Mouse (Mus musculus): Measurements from ENCODE around the gene Zpr1.
"Not testable (repeated sequence)": the region's sequence is repeated elsewhere in the genome, so short reads cannot be mapped to it uniquely, and the experiment has no call there.

Gene Zpr1

DNA sequence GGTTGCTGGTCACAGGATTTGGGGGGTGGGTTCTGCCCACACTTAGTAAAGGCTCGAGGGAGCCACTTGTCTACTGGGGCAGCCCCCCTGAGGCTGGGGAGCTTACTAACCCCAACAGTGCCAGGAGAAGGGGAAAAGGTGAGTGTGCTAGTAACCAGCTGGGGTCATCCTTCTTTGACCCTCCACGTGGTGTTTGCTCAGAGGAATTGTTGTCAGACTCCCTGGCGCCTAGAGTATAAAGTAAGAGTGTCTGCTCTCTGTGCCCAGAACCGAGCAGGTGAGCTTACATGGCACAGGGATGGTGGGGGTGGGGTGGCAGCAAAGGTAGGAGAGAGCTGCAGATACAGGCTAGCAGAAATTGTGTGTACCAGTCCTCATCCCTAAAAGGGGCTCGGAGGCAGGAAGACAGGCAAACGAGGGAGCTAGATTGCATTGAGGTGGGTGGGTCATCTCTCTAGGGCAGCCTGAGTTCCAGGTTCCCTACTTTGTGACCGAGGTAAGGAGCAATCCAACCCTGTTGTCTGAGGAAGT is 4.5 kb upstream of the Zpr1 start, which contains the start of gene Apoa5:
Apoa5 (plus strand) TSS at position 291 of the 531 bp plus-strand sequence.
- no peak for DNase-seq

DNA sequence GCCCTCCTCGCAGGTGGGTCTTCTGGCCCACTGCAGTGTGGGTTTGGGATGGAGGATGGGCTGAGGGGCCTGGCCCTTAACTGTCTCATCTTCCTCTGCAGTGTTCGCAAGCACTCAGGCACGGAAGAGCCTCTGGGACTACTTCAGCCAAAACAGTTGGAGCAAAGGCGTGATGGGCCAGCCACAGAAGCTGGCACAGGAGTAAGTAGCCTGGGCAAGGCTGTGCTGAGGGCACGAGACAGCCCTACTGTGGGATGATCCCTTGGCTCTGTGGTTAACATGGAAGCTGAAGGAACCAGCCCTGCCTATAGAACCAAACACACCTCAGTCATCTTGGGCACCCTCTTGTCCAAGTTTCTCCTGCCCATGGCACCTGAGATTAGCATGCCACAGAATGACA is 3.7 kb upstream of the Zpr1 start:
- DNase-seq = no peak

DNA sequence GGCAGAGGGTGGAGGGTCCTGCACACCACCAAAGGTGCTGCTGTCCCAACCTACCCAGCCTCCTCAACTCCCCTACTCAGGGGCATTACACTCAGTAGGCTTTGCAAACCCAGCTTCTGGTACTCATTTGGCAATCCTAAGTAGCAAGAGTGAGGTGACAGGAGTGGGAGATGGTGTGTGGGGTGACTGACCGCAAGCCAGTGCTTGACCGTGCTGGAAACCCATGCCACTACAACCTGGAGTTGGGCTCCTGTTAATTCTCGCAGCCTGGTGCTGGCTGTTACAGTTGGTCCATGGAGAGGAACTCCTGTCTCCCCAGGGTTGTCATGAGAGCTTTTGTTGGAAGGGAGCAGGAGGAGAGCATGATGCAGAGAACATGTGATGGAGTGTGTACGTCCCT is 2.1 kb upstream of the Zpr1 start:
- no peak for DNase-seq

DNA sequence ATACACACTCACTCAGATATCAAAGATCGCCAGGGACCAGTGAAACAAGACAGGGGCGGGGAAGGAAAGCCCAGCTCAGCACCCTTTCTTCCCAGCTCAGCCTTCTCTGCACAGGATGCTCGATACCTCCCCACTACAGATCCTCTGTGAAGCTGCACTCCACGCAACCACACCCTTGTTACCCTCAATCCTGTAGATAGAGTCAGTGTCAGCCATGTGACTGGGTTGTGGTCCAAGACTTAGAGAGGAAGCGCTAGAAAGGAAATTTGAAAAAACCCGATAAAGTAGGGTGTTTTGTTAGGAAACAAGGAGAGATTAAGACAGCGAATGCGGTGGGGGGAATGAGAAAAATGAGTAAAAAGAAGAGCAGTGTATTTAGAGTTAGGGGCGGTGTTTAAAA is 794 bp upstream of the Zpr1 start:
- no peak for DNase-seq

DNA sequence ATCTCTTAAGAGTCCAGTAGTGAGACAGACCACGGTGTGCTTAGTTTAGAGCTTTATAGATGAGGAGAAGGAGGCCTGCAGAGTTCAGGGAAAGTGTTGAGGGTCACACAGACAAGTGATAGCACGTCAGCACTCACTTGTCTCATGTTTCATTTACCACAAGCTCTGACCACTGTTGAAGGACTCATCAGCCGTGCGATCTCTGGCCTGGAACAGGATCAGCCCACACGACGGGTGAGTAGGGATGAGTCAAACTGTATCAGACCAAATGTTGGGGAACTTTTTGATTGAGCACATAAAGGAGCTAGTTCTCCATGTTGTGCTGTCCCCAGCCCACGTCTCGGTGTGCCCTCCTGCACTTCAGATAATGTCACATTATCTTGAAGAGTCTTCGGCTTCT is 1.6 kb downstream of the Zpr1 start:
- DNase-seq = no peak

DNA sequence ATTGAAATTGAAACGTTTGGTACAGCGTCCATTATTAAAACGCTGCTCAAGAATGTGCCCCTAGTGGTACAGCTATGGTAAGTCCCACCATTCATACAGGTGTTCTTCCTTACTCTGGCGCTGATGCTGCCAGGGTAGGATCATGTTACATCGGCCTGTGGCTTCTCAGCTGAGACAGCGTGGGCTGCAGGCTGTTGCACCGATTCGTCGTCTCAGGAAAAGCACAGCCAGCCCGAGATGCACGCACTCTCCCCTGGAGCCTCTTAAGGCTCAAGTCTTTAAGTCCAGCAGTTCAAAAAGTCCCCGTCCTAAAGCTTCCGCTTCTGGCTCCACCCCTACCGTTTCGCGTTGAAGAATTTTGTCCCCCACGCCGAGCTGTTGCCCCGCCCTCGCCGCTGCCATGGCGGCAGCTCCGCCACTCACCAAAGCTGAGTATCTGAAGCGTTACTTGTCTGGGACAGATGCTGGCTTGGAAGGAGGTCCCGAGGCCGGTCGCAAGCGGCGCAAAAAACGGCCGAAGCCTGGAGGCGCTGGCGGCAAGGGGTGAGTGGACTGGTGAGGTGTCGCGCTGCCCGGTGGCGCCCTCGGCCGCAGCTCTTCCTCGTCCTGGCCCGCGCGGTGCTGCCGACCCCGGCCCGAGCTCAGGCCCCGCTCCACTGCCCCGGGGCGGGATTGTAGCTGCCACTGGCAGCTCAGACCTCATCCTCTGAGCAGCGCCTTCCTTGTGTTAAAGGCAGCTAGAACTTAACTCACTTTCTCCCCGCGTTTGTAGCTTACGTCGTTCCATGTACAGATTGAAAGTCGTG is 10.0 kb downstream of the Zpr1 start, which contains the start of gene Bud13:
Bud13 (plus strand) TSS at position 378 of the 806 bp plus-strand sequence.
- DNase-seq = peak; percentile 93

DNA sequence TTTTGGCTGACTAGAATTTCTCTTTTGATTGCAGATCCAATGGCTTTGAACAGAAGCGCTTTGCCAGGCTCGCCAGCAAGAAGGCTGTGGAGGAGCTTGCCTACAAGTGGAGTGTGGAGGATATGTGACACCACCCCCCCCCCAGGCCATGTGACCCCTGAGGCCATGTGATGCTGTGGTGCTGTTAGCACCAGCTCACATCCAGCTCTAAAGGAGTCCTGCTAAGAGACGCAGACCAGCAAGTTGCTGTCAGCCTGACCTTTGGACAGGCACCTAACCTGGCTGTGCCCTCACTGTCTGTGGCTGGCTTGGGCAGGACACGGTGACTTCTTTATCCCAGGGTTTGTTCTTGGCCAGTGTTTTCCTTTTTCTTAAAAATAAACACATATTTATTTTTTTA is 25.5 kb downstream of the Zpr1 start:
- no peak for DNase-seq

DNA sequence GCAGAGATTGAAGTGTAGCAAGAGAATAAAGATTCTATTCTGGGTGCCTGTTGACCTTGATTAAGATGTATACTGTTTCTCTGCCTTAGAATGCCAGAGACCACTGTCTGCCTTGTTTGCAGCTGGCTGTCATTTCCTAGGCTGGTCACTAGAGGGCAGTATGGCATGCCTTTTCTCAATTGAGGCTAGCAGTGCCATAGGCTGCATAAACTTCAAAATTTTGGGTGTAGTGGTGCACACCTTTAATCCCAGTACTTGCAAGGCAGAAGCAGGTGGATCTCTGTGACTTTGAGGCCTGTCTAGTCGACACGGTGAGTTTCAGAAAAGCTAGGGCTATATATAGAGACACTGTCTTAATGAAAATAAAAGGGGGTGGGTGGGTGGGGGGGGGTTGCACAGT is 29.3 kb downstream of the Zpr1 start:
- peak; percentile 26 for DNase-seq

DNA sequence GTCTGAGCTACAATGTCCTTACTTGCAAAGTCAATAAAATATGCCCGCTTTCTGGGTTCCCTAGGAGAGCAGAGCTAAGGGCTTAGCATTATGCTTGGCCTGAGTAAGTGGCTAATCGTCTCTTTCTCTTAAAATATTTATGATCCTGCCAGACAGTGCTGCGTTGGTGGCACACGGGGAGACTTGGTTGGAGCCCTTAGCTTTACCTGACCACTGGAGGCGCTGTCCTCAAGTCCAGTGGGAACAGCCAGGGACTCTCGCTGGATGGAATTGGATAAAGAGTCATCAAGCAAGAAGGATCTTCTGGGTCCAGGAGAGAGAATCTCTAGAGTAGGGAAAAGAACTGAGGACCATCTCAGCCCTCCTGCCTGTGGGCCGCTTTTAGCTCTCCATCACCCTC is 36.3 kb downstream of the Zpr1 start:
- no peak for DNase-seq

DNA sequence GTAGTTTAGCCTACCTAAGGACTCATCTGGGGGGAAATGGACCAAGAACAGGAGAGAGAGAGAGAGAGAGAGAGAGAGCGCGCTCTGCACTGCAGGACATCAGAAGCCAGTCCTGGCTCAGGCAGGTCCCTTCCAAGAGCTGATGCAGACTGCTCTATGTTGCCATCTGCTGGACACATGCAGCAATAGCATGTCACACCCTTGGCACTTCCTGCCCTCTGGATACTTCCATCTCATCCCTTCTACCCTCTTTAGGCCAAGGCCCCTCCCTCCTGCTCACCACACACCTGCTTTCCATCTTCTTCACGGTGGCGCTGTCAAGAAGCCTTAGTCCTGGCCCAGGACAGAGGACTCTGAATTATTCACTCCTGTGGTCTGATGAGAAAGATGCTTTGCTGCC is 41.6 kb downstream of the Zpr1 start:
- peak; percentile 60 for DNase-seq

DNA sequence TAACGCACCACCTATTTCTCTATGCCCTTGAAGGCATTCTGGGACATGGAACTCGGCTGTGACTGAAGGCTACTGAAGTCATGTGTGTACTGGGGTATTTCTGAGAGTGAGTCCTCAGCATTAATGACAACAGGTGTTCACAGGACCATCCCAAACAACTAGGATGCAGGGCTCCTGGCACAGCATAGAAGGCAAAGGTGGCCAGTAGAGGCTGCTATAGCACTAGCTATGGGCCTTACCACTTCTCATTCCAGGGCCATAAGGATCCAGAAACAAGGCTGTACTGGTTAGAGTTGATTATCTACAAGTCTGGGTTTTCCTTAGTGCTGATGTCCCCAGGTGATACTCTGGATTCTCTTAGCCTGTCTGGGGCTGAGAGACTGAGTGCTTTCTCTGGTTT is 42.1 kb downstream of the Zpr1 start:
- DNase-seq = no peak

DNA sequence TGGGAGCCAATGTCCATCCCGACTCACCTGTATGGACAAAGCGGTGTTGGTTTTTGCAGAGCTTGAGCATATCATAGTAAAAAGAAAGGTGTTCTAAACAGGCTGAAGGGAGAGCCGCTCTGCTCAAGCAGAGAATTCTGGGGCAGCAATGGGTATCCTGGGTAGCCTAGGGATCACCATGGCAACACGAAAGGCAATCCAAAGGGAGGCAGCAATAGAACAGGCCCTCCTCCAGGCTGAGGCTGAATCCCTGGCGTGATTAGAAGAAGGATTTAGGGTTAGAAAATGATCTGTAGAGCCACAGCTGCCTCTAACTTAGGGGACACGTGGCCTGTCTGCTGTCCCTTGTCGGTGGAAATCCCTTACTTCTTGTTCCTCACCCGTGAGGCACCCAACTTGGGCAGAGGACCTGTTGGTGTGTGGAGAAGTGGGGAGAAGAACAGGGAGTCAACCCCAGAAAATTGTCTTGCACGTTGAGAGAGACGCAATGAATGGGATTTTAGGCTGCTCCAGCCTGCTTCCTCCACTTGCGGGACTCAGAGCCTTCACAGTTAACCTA is 43.0 kb downstream of the Zpr1 start:
- peak; percentile 51 for DNase-seq

DNA sequence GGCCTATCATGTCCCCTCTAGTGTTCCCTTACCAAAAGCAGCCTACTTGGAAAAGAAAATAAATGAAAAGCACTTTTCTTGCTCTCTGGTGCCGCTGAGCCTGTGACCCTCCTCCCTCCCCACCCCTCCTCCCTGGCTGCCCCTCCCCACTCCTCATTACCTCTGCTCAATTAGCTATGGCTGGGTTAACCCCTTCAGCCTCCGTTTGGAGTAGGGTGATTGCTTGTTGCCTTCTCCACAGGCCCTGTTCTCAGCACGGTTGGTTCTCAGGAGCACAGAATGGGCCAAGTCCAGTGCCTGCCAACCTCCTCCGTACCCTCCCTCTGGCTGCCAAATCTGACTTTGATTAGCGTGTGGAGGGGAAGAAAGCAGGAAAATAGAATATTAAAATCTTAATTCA is 43.5 kb downstream of the Zpr1 start:
- no peak for DNase-seq

DNA sequence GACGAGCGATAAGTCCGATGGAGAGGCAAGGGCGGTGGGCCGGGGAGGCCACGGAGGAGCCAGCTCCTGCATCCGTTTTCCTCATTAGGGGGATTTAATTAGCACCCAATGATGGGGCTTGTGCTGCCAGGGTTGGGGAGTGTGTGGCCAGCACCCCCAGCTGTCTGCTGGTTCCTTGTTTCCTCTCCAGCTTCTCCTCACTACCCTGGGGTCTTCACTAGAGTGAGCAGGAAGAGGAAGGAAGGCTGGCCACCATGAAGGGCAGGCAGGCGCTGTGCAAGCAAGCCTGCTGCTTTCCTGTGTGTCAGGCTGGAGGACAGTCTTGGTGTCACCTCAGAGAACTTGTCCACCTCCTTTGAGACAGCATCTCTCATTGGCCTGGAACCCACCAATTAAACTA is 44.0 kb downstream of the Zpr1 start:
- DNase-seq = no peak

DNA sequence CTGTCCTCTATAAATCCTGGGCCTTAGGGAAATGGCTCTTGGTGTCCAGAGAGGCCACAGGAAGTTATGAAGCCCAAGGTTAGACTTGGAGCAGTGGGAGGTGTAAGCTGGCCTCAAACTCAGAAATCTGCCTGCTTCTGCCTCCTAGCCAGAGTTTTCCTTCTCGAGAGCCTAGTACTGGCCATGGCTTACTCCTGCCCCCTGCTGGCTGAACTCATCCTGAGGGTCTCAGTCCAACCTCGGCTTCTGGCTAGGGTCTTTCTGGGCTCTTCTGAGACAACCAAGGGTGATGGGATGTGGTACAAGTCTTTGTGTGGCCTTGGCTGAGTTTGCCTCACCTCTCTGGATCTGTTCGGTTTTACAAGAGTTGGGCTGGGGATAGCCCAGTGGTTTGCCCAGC is 45.1 kb downstream of the Zpr1 start:
- no peak for DNase-seq

DNA sequence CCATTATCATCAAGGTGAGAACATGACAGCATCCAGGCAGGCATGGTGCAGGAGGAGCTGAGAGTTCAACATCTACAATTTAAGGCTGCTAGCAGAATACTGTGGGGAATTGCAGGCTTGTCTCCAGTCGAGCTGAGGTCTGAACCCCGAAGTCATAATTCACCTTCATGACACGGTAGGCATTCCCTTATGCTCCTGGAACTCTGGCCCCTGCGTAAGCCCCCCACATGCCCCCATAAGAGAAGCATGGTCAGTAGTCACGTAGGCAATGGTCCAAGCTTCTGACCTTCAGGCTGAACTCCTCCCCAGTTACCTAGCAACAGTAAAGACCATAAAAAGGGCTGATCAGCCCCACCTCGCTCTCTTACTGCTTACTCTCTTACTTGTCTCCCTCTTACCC is 47.0 kb downstream of the Zpr1 start, which contains the start of gene 4931429L15Rik:
4931429L15Rik (minus strand) TSS at position 101 of the 400 bp plus-strand sequence.
- DNase-seq = not testable (repeated sequence)

DNA sequence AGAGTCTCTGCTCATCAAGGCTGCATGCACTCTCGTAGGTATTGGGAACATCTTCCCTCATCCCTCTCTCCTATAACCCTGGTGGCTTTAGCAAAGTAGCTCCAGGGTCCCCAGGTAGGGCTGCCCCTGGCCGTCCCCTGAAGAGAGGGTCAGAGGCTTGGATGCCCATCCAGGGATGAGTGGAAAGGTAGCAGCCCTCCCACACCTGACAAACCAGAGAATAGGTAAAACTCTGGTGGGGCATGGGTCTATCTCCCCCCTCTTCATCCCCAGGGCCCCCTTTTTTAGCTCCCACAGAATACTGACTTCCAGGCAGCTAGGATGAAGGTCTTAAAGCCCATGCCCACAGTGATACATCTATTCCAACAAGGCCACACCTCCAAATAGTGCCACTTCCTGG is 47.6 kb downstream of the Zpr1 start:
- no peak for DNase-seq

DNA sequence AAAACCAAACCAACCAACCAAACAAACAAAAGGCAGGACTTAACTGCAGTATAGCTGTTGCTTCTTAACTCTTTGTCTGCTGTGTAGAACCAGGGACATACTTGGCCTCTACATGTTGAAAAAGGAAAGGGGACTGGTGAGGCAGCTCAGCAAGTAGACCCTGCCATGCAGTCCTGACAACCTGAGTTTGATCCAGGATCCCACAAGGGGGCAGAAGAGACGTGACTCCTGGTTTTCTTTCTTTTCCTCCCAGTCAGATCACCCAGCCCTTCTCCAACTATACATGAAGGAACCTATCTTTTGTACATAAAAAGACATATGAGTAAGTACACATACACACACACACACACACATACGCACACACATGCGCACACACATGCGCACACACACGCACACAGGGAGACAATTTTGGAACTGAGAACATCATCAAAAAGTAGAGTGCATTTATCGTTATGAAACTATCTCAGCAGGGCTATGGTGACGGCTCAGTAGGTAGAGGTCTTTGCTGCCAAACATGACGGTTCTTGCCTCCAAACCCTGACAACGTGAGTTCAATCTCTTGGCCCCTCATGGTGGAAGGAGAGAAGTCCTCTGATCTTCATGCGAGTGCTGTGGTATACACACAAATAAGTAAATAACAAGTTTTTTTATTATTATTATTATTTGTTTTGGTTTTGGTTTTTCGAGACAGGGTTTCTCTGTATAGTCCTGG is 54.0 kb downstream of the Zpr1 start:
- no peak for DNase-seq

DNA sequence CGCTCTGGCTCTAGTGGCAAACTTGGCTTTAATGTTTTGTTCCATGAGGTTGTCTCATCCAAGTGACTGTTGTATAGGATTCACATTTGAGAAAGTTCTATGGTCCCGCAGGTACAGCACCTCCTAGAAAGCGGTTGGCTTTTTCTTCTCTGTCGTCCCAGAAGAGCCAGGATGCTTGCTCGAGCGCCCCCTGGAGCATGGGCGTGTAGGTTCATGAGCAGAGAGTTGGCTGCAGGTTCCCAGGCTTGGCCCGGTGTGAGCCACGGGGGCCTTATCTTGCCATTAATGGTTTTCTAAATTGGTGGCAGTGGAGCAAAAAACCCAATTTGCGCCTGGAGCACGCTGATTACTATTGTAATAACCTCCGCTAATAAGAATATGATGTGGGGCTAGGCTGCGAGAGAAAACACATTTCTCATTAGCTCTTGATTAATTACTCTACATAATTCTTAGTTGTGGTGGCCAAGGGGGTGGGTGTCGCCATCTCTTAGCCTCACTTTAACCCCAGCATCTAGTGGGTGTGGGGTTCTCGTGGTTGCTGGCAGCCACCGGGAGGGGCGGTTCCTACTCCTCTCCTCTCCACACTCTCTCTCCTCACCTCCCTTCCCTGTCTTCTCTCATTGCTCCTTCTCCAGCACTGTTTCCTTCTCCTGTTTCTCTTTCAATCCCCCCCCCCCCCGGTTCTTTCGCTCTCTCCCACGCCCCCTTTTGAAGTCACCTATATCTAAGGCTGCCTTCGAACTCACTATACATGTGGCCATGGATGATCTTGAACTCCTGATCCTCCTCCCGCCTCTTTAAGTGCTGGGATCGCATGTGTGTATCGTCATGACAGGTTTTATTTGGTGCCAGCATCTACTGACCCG is 55.1 kb downstream of the Zpr1 start:
- DNase-seq = no peak

DNA sequence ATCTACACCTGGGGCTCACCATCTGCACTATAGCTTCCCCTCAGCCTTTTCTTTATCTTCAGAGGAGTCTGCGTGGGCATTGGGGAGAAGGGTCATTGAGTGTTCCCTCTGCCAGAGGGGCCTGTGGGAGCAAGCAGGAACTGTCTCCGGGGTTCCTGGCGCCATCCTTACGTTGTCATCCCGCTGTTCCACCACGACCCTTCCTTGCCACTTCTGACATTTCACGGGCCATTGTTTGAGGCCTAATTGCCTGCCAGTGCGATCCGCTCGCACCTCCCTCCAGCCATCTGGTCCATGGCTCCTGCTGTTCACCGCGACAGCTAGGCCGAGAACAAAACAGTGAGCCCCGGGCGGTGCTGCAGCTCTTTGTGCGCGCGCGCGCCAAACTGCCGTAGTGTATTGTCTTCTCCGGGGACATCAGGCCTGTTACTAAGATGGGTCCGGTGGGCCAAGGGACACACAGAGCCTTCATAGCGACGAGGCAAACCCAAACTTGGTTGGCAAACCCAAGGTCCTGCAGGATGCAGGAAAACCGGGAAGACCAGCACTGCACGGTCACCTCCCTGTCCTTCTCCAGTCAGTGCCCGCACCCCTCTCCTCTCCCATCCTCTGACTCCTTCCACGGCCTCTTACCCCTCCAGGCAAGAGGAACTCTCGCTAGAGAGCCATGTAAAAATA is 55.8 kb downstream of the Zpr1 start:
- DNase-seq = peak; percentile 63

DNA sequence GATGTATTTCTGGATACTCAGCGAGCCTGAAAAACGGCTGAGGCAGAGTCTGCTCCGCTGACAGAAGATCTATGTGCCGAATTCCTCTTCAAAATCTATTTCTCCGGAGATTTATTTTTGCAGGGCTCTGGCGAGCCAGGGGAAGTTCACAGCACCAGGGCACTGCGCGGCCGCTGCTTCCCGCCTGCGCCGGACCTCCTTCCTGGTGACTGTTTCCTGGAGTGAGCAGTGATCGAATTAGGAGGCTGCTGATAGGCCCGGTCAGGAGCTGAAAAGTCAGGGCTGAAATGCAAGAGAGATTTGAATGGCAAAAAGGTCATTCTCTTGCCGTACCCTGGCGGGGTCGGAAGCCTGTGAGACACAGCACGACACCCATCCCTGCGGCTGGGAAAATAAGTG is 56.4 kb downstream of the Zpr1 start:
- DNase-seq = no peak
